Mouse (Mus musculus): ENCODE results near the gene Anapc15-ps.

DNA sequence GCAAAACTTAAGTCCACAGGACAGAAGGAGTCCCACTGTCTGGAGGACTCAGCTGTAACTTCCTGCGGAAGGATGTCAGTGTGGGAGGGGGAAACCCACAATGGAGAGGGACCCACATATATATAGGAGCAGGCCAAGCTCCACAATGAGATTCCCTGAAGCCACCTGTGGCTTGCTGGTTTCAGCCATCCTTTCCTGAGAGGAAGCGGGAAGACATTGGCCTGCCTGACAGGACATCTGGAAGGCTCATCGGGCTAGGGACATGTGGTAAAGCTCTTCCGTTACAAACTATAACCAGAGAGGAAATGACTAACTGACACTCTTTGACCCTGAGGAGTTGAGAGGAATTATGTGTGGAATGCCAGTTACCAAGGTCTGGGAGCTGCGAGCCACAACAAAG is 34.8 kb upstream of the Anapc15-ps start:
- TF ChIP-seq POLR2A (IDR thresholded peaks at IDR 0.05; ENCODE audit: borderline replicate concordance, extremely low read depth, insufficient read depth, insufficient read length, poor library complexity, severe bottlenecking) (no peak), CTCF (IDR thresholded peaks at IDR 0.05; ENCODE audit: borderline replicate concordance, extremely low read depth, insufficient read depth, insufficient read length) (no peak)
